Mouse (Mus musculus): ENCODE data around the gene Gm10837. TPM values are rescaled to one million over a fixed set of nuclear protein-coding genes. Genes with fewer than 3 reads are reported as not detected.
"Not testable (repeated sequence)": the region's sequence is repeated elsewhere in the genome, so short reads cannot be mapped to it uniquely, and the experiment has no call there.

Gene Gm10837
- polyA plus RNA-seq, 1 experiment from 2014 or later = not detected

GRCm38 (mm10) chr14:122455562-122455958, 34.8 kb upstream of the Gm10837 start:
- Histone ChIP-seq H3K4me1 (replicated peaks) (peaks cover 13% of the 10 kb centered on the region), H3K9me3 (replicated peaks) (no peaks in the 10 kb centered on the region), H3K36me3 (no peaks in the 10 kb centered on the region), H3K9ac (no peak overlapping the region), H3K4me3 (no peak overlapping the region), H3K27ac (ENCODE audit: poor library complexity, severe bottlenecking) (no peak overlapping the region), H3K27me3 (replicated peaks) (peaks cover 71% of the 10 kb centered on the region), H3K4me2 (no peak overlapping the region)
- 76% methylated on average over 4 of the region's 4 CpGs for WGBS
- ATAC-seq (ENCODE audit: insufficient number of reproducible peaks, low FRiP score) = no peak

DNA sequence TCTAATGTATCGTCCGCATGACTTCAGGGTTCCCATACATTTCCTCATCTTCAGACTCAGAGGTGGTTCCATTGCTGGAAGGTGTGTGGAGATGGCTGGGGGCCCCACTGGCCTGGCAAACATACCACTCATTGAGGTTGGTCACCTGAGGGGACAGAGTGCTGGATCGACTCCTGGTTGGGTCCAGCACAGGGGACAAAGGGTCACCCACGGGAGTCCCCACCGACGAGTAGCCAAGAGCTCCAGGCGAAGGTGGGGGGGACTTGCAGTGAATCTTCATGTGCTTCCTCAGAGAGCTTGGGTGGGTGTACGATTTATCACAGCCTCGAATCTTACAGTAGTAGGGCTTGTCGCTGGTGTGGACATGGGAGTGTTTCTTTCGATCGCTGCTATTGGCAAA, 31.1 kb upstream of the Gm10837 start:
- H3K4me3 ChIP-seq; H3K4me1 ChIP-seq (replicated peaks); H3K9ac ChIP-seq; H3K36me3 ChIP-seq; ATAC-seq (ENCODE audit: insufficient number of reproducible peaks, low FRiP score); H3K9me3 ChIP-seq (replicated peaks); H3K4me2 ChIP-seq; H3K27ac ChIP-seq (ENCODE audit: poor library complexity, severe bottlenecking): not testable (repeated sequence)
- WGBS = 81% methylated on average over 10 of the region's 12 CpGs
- peaks cover 66% of the 10 kb centered on the region for H3K27me3 ChIP-seq (replicated peaks)

- no peak overlapping the region for H3K27ac ChIP-seq (ENCODE audit: poor library complexity, severe bottlenecking)
- no peak for ATAC-seq (ENCODE audit: insufficient number of reproducible peaks, low FRiP score)
- WGBS = 84% methylated on average over 1 of the region's 1 CpGs
- H3K36me3 ChIP-seq = no peaks in the 10 kb centered on the region
- no peak overlapping the region for H3K9ac ChIP-seq
- H3K27me3 ChIP-seq (replicated peaks) = peaks cover 67% of the 10 kb centered on the region
- no peak overlapping the region for H3K4me2 ChIP-seq
- no peak overlapping the region for H3K4me3 ChIP-seq
- peaks cover 12% of the 10 kb centered on the region for H3K4me1 ChIP-seq (replicated peaks)
- no peaks in the 10 kb centered on the region for H3K9me3 ChIP-seq (replicated peaks)
Measured at GRCm38 (mm10) chr14:122459776-122460175, 30.6 kb upstream of the Gm10837 start.

DNA sequence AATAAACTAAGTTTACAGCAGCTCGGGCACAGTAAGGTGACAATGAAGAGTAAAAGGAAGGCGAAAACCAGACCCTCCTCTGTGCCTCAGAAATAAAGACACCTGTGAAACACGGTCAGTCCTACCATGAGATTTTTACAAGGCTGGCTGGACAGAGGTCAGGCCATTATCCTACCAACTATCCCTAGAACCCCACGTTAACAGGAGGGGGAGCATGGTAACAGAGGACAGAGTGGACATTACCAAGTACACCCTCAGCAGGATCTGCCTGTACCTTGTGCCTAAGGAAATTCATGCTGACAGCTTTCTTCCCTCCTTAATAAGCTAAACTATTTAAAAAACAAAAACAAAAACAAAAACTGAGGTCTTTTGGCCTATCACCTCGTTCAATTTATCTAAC, 30.2 kb upstream of the Gm10837 start:
- 57% methylated on average over 5 of the region's 5 CpGs for WGBS

DNA sequence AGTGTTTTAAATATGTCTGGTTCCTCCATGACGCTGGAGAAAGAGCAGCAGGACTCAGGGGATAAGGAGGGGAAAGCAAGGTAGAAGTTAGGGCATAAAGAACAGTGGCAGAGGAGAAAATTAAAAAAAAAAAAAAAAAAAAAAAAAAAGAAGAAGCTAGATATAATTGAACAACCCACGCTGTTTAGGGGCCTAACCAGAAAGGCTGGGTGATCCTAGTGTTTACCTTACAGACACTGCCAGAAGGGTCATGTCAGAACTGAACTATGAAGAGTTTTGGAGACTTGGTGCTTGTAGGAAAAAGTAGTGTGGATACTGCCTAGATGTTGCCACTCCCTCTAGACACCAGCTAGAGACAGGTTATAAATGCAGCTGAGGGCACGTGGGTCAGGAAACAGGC, 28.9 kb upstream of the Gm10837 start:
- no peak overlapping the region for H3K27ac ChIP-seq (ENCODE audit: poor library complexity, severe bottlenecking)
- WGBS = 53% methylated on average over 3 of the region's 3 CpGs
- H3K4me1 ChIP-seq (replicated peaks) = peaks cover 19% of the 10 kb centered on the region
- H3K9ac ChIP-seq = no peak overlapping the region
- ATAC-seq (ENCODE audit: insufficient number of reproducible peaks, low FRiP score) = no peak
- no peaks in the 10 kb centered on the region for H3K9me3 ChIP-seq (replicated peaks)
- H3K4me2 ChIP-seq = no peak overlapping the region
- no peaks in the 10 kb centered on the region for H3K36me3 ChIP-seq
- H3K4me3 ChIP-seq = no peak overlapping the region
- peaks cover 68% of the 10 kb centered on the region for H3K27me3 ChIP-seq (replicated peaks)

More for the DNA sequence above, 30.2 kb upstream of the Gm10837 start:
- Histone ChIP-seq H3K9me3 (replicated peaks) (no peaks in the 10 kb centered on the region), H3K4me2 (no peak overlapping the region), H3K4me3 (no peak overlapping the region), H3K36me3 (no peaks in the 10 kb centered on the region), H3K4me1 (replicated peaks) (peaks cover 16% of the 10 kb centered on the region), H3K27me3 (replicated peaks) (peaks cover 67% of the 10 kb centered on the region), H3K9ac (no peak overlapping the region), H3K27ac (ENCODE audit: poor library complexity, severe bottlenecking) (no peak overlapping the region)
- no peak for ATAC-seq (ENCODE audit: insufficient number of reproducible peaks, low FRiP score)

GRCm38 (mm10) chr14:122461966-122462365, 28.4 kb upstream of the Gm10837 start:
- WGBS = 31% methylated on average over 9 of the region's 9 CpGs
- ATAC-seq (ENCODE audit: insufficient number of reproducible peaks, low FRiP score) = no peak
- Histone ChIP-seq H3K4me3 (no peak overlapping the region), H3K27ac (ENCODE audit: poor library complexity, severe bottlenecking) (no peak overlapping the region), H3K4me2 (no peak overlapping the region), H3K4me1 (replicated peaks) (peaks cover 19% of the 10 kb centered on the region), H3K9me3 (replicated peaks) (no peaks in the 10 kb centered on the region), H3K9ac (no peak overlapping the region), H3K27me3 (replicated peaks) (peaks cover 72% of the 10 kb centered on the region), H3K36me3 (no peaks in the 10 kb centered on the region)

DNA sequence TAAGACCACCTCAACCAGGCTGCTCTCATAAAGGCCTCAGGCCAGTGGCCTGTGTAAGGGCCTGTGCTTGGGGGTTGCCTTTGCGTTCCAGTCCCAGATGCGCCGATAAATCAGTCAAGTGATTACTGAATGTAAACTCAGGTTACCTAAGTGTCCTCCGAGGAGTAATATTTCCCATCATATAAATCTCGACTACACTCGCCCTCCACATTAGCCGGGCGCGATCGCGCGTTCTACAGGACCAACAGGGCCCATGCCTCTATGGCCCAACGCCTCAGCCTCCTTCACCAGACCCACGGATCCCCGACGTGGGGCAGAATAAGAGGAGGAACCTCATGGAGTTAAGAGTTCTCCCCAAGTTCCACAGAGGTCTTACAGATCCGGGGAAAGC, 27.7 kb upstream of the Gm10837 start:
- Histone ChIP-seq H3K9ac (no peak overlapping the region), H3K4me2 (no peak overlapping the region), H3K4me3 (no peak overlapping the region), H3K9me3 (replicated peaks) (no peaks in the 10 kb centered on the region), H3K27me3 (replicated peaks) (peaks cover 78% of the 10 kb centered on the region), H3K36me3 (no peaks in the 10 kb centered on the region), H3K27ac (ENCODE audit: poor library complexity, severe bottlenecking) (no peak overlapping the region), H3K4me1 (replicated peaks) (peaks cover 19% of the 10 kb centered on the region)
- 24% methylated on average over 17 of the region's 17 CpGs for WGBS
- ATAC-seq (ENCODE audit: insufficient number of reproducible peaks, low FRiP score) = no peak

- Histone ChIP-seq H3K9me3 (replicated peaks) (no peaks in the 10 kb centered on the region), H3K27ac (ENCODE audit: poor library complexity, severe bottlenecking) (no peak overlapping the region), H3K4me2 (peak overlapping the region; percentile 98), H3K9ac (no peak overlapping the region), H3K4me1 (replicated peaks) (peaks cover 19% of the 10 kb centered on the region), H3K36me3 (no peaks in the 10 kb centered on the region), H3K4me3 (peak overlapping the region; percentile 64), H3K27me3 (replicated peaks) (peaks cover 83% of the 10 kb centered on the region)
- WGBS = 1% methylated on average over 39 of the region's 40 CpGs
- ATAC-seq (ENCODE audit: insufficient number of reproducible peaks, low FRiP score) = 0 out of 2 replicates have a peak, but pooled peaks have one; percentile 9
Measured at GRCm38 (mm10) chr14:122463080-122463691, 27.2 kb upstream of the Gm10837 start.

- not testable (repeated sequence) for H3K36me3 ChIP-seq
- WGBS = under 1% methylated on average over 46 of the region's 58 CpGs
Measured at GRCm38 (mm10) chr14:122463734-122464341, 26.5 kb upstream of the Gm10837 start.

DNA sequence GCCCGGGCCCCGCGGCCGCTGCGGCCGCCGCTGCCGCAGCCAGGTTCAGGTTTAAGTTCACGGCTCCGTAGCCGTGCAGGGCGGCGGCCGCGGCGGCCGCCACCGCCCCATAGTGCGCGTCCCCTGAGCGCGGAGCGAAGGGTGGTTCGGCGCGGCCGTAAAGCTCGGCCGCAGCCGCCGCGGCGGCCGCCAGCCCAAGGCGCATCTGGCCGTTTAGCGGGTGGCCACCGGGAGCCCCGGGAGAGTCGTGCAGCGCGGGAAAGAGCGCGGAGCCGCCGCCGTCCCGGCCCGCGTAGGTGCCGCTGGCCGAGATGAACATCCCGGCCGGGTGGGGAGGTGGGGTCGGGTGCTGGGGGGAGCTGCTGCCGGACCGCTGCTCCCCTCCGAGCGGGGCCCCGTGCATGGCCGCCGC, 26.0 kb upstream of the Gm10837 start:
- Histone ChIP-seq H3K27me3 (replicated peaks) (peaks cover 91% of the 10 kb centered on the region), H3K27ac (ENCODE audit: poor library complexity, severe bottlenecking) (no peak overlapping the region), H3K4me3 (peak overlapping the region; percentile 64), H3K9me3 (replicated peaks) (no peaks in the 10 kb centered on the region), H3K4me1 (replicated peaks) (peaks cover 19% of the 10 kb centered on the region), H3K4me2 (peak overlapping the region; percentile 98), H3K36me3 (no peaks in the 10 kb centered on the region), H3K9ac (peak overlapping the region; percentile 3)
- under 1% methylated on average over 55 of the region's 62 CpGs for WGBS
- ATAC-seq (ENCODE audit: insufficient number of reproducible peaks, low FRiP score) = peak; percentile 35; the same call in 1 of the 2 replicates

More at GRCm38 (mm10) chr14:122463734-122464341, 26.5 kb upstream of the Gm10837 start:
- ATAC-seq (ENCODE audit: insufficient number of reproducible peaks, low FRiP score) = peak; percentile 58
- not testable (repeated sequence) for H3K27ac ChIP-seq (ENCODE audit: poor library complexity, severe bottlenecking); H3K9me3 ChIP-seq (replicated peaks)
- H3K9ac ChIP-seq = peak overlapping the region; percentile 3; the same call in 1 of the 2 replicates
- H3K27me3 ChIP-seq (replicated peaks) = peaks cover 86% of the 10 kb centered on the region
- H3K4me3 ChIP-seq = peak overlapping the region; percentile 64
- peaks cover 19% of the 10 kb centered on the region for H3K4me1 ChIP-seq (replicated peaks)
- H3K4me2 ChIP-seq = peak overlapping the region; percentile 98

GRCm38 (mm10) chr14:122464763-122465741, 25.3 kb upstream of the Gm10837 start, which contains the start of gene Zic5:
TSS of gene Zic5 (minus strand) at chr14:122465677.
- no peaks in the 10 kb centered on the region for H3K36me3 ChIP-seq
- no peaks in the 10 kb centered on the region for H3K9me3 ChIP-seq (replicated peaks)
- peak within 1 kb of the TSS; percentile 98 for H3K4me2 ChIP-seq
- H3K27ac ChIP-seq (ENCODE audit: poor library complexity, severe bottlenecking) = no peak within 1 kb of the TSS
- peak within 1 kb of the TSS; percentile 64 for H3K4me3 ChIP-seq
- peak within 1 kb of the TSS; percentile 3 for H3K9ac ChIP-seq
- WGBS = under 1% methylated on average over 49 of the region's 62 CpGs
- peaks cover 89% of the 10 kb centered on the region for H3K27me3 ChIP-seq (replicated peaks)
- H3K4me1 ChIP-seq (replicated peaks) = peaks cover 19% of the 10 kb centered on the region
- ATAC-seq (ENCODE audit: insufficient number of reproducible peaks, low FRiP score) = peak; percentile 29; the same call in 1 of the 2 replicates

Measured in heart, embryonic 12.5 days (tissue).